Mouse (Mus musculus) embryonic facial prominence, embryonic 14.5 days (tissue): ENCODE data around the gene Igf2bp3. TPM values are rescaled to one million over a fixed set of nuclear protein-coding genes. Genes with fewer than 3 reads are reported as not detected.
"Not testable (repeated sequence)": the region's sequence is repeated elsewhere in the genome, so short reads cannot be mapped to it uniquely, and the experiment has no call there.

Source experiments
- ATAC-seq: fragments of 200-750 bp; cut with Nextera tagmentation; 2 replicates; pipeline ENCODE4 v1.8.0; 2017; ENCODE audit warnings: low read depth, moderate number of reproducible peaks, moderate TSS enrichment
- DNase-seq: peaks from one replicate; pipeline ENCODE4 v3.0.0-alpha.2; 2015; ENCODE audit warnings: low spot score
- H3K27ac ChIP-seq: fragments of 300-500 bp; sonication (generic); replicated peaks from 2 replicates; pipeline ENCODE4 v1.5.1; 2014; ENCODE audit warnings: low read depth, mild to moderate bottlenecking, low read length, moderate library complexity
- H3K27me3 ChIP-seq: fragments of 300-500 bp; sonication (generic); replicated peaks from 2 replicates; pipeline ENCODE4 v1.6.1; 2014; ENCODE audit warnings: low read length; ENCODE audit not compliant: control insufficient read depth, insufficient read depth
- H3K36me3 ChIP-seq: fragments of 300-500 bp; sonication (generic); 2 replicates; pipeline ENCODE4 v1.6.1; 2014; ENCODE audit warnings: low read length, mixed read lengths; ENCODE audit not compliant: control insufficient read depth, insufficient read depth
- H3K4me1 ChIP-seq: fragments of 300-500 bp; sonication (generic); 2 replicates; pipeline ENCODE4 v1.6.1; 2014; ENCODE audit warnings: antibody characterized with exemption, low read length; ENCODE audit not compliant: control insufficient read depth, insufficient read depth
- H3K4me2 ChIP-seq: fragments of 300-500 bp; sonication (generic); 2 replicates; pipeline ENCODE4 v1.6.1; 2014; ENCODE audit warnings: low read depth, mild to moderate bottlenecking, low read length, moderate library complexity, mixed read lengths
- H3K4me3 ChIP-seq: fragments of 300-500 bp; sonication (generic); 2 replicates; pipeline ENCODE4 v1.5.1; 2014; ENCODE audit warnings: low read depth, mild to moderate bottlenecking, low read length
- H3K9ac ChIP-seq: fragments of 300-500 bp; sonication (generic); 2 replicates; pipeline ENCODE4 v1.6.1; 2014; ENCODE audit warnings: low read depth, mild to moderate bottlenecking, low read length, moderate library complexity, mixed read lengths
- H3K9me3 ChIP-seq: fragments of 300-500 bp; sonication (generic); 2 replicates; pipeline ENCODE4 v1.6.1; 2016; ENCODE audit warnings: low read length; ENCODE audit not compliant: control insufficient read depth
- WGBS: fragments of 180-500 bp; shearing (Covaris S2); extraction: QIAGEN DNeasy Blood & Tissue Kit; methylation state at CpG from one replicate; pipeline ENCODE4 v1.1.7; 2014; 5-methylcytosine and 5-hydroxymethylcytosine counted together
- polyA plus RNA-seq: library from polyadenylated mRNA; unstranded; fragments of >200 nt; fragmentation: Nextera tagmentation; extraction: Ambion mirVana; gene quantifications from 2 replicates; pipeline ENCODE4 v1.2.1, GENCODE M21; 2014

Igf2bp3 gene
- polyA plus RNA-seq = 49.4 and 61.6 TPM in 2 replicates

- peak within 1 kb of the TSS; percentile 94 for H3K9ac ChIP-seq
- H3K27me3 ChIP-seq = no peaks in the 10 kb centered on the region
- ATAC-seq = peak; percentile 80
- H3K4me3 ChIP-seq = peak within 1 kb of the TSS; percentile 92
- H3K27ac ChIP-seq = peak within 1 kb of the TSS; percentile 100
- peak; percentile 98 for DNase-seq
- no peaks in the 10 kb centered on the region for H3K9me3 ChIP-seq
- under 1% methylated on average over 41 of the region's 68 CpGs for WGBS
- H3K4me2 ChIP-seq = peak within 1 kb of the TSS; percentile 94
- peaks cover 27% of the 10 kb centered on the region for H3K4me1 ChIP-seq
- no peaks in the 10 kb centered on the region for H3K36me3 ChIP-seq
Measured at GRCm38 (mm10) chr6:49214928-49215747, at the start of gene Igf2bp3. TSS of gene Igf2bp3 (minus strand) at chr6:49214957.

DNA sequence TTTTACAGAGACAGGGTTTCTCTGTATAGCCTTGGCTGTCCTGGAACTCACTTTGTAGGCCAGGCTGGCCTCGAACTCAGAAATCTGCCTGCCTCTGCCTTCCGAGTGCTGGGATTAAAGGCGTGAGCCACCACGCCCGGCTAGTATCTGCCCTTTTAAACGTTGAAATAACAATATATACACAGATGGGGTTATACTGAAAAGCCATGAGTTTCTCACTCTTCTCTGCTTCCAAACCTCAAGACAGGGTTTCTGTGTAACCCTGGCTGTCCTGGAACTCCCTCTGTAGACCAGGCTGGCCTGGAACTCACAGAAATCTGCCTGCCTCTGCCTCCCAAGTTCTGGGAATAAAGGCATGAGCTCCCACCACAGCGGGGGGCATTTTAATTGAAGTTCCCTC is 49.7 kb upstream of the Igf2bp3 start:
- not testable (repeated sequence) for H3K27me3 ChIP-seq, ATAC-seq, DNase-seq, H3K36me3 ChIP-seq, H3K9me3 ChIP-seq
- H3K27ac ChIP-seq = peak overlapping the region; percentile 98; the same call in 1 of the 2 replicates
- H3K9ac ChIP-seq = peak overlapping the region; percentile 91
- peak overlapping the region; percentile 71 for H3K4me3 ChIP-seq
- H3K4me2 ChIP-seq = peak overlapping the region; percentile 79
- WGBS = 89% methylated on average over 7 of the region's 7 CpGs
- H3K4me1 ChIP-seq = peaks cover 14% of the 10 kb centered on the region

DNA sequence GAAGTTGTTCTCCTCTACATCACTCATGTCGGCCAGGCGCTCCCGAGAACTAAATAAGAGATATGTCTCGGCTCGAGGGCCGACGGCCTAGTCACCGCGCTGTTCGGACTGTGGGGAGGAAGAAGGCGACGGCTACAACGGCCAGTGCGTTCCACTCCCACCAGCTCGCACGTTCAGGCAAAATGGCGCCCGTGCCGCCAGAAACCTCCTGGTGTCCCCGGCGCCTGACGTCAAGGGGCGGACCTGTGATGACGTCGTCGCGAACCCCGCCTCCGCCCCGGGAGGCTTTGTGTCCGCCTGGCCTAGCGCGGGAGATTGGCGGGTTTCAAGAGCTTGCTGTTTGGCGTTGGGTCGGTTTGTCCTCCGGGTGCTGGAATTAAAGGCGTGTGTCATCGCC is 49.1 kb upstream of the Igf2bp3 start, which contains the start of gene Tra2a:
TSS of gene Tra2a (minus strand) at position 187 of the 397 bp plus-strand sequence.
- WGBS = under 1% methylated on average over 39 of the region's 39 CpGs
- Histone ChIP-seq H3K9ac (peak within 1 kb of the TSS; percentile 91), H3K9me3 (no peaks in the 10 kb centered on the region), H3K36me3 (no peaks in the 10 kb centered on the region), H3K4me3 (peak within 1 kb of the TSS; percentile 71), H3K27me3 (no peaks in the 10 kb centered on the region), H3K4me2 (peak within 1 kb of the TSS; percentile 79), H3K4me1 (peaks cover 14% of the 10 kb centered on the region), H3K27ac (peak within 1 kb of the TSS; percentile 98)
- ATAC-seq (peak; percentile 96), DNase-seq (peak; percentile 98)

DNA sequence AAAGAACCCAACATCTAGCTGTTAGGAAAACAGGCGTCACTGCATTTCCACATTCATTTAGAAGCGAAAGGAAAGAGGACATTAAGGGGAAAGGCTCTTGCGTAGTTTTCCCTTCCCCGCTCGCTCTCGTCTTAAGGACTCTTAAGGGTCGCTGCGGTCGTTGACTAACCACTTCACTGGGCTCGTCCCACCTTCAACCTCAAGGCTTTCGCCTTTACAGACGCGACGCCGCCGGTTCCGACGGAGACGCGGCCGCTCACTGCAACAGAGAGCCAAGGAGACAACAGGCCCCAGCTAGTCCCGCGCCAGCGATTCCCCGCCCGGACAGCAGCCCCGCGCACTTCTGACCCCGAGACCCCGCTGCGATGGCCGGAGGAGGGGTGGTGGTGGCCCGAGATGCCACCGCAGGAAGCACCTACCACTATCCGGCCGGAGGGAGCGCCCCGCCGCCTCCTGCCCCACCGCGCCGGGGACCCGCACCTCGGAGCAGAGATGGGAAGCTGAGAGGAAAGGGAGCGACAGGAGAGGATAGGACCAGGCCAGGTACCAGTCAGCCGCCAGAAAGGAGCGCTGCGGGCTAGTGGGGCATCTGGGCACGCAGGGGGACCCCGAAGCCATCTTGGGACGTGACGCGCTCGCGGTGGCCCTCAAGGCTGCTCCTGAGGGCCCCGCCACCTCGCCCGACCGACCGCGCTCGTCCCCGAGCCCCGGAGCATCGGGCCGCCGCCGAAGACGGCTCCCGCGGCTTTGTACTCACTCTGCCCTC is 48.5 kb upstream of the Igf2bp3 start:
- Histone ChIP-seq H3K27ac (peak overlapping the region; percentile 98), H3K9ac (peak overlapping the region; percentile 91), H3K9me3 (no peaks in the 10 kb centered on the region), H3K4me1 (peaks cover 14% of the 10 kb centered on the region), H3K4me2 (peak overlapping the region; percentile 79), H3K4me3 (peak overlapping the region; percentile 71), H3K36me3 (no peaks in the 10 kb centered on the region), H3K27me3 (no peaks in the 10 kb centered on the region)
- WGBS = under 1% methylated on average over 48 of the region's 71 CpGs
- DNase-seq (peak; percentile 49), ATAC-seq (peak; percentile 70)

- no peaks in the 10 kb centered on the region for H3K27me3 ChIP-seq
- no peaks in the 10 kb centered on the region for H3K36me3 ChIP-seq
- ATAC-seq (no peak), DNase-seq (peak; percentile 51)
- no peaks in the 10 kb centered on the region for H3K9me3 ChIP-seq
- H3K4me1 ChIP-seq = peaks cover 14% of the 10 kb centered on the region
- peak overlapping the region; percentile 79 for H3K4me2 ChIP-seq
- H3K27ac ChIP-seq = peak overlapping the region; percentile 98; the same call in 1 of the 2 replicates
- WGBS = under 1% methylated on average over 9 of the region's 9 CpGs
- peak overlapping the region; percentile 71 for H3K4me3 ChIP-seq
- H3K9ac ChIP-seq = peak overlapping the region; percentile 91
Measured at GRCm38 (mm10) chr6:49262421-49262820, 47.7 kb upstream of the Igf2bp3 start.

GRCm38 (mm10) chr6:49259711-49260110 is 45.0 kb upstream of the Igf2bp3 start:
- 41% methylated on average over 5 of the region's 5 CpGs for WGBS
- no peak overlapping the region for H3K27ac ChIP-seq
- no peak overlapping the region for H3K9ac ChIP-seq
- peaks cover 14% of the 10 kb centered on the region for H3K4me1 ChIP-seq
- no peaks in the 10 kb centered on the region for H3K27me3 ChIP-seq
- DNase-seq (peak; percentile 2), ATAC-seq (no peak)
- H3K4me2 ChIP-seq = no peak overlapping the region
- no peaks in the 10 kb centered on the region for H3K36me3 ChIP-seq
- H3K4me3 ChIP-seq = no peak overlapping the region
- no peaks in the 10 kb centered on the region for H3K9me3 ChIP-seq

DNA sequence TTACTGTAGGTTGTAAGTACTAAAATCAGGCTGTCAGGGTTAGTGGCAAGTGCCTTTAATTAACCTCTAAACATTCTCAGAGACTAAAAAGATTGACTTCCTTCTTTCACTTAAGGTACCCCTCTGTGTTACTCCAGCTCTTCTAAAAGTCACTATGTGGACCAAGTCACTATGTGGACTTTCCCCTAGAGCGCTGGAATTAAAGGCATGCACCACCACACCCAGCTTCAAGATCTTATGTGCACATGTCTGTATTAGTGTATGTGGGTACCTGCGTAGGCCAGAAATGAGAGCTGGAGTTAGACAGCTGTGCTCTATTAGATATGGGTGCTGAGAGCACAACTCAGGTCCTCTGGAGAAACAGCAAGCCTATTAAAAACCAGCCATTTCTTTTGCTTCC is 43.1 kb upstream of the Igf2bp3 start:
- Histone ChIP-seq H3K4me1 (peaks cover 14% of the 10 kb centered on the region), H3K27me3 (no peaks in the 10 kb centered on the region), H3K9ac (no peak overlapping the region), H3K4me2 (no peak overlapping the region), H3K36me3 (no peaks in the 10 kb centered on the region), H3K4me3 (no peak overlapping the region), H3K9me3 (no peaks in the 10 kb centered on the region), H3K27ac (no peak overlapping the region)
- ATAC-seq (no peak), DNase-seq (no peak)
- 81% methylated on average over 2 of the region's 2 CpGs for whole genome bisulfite sequencing

- Histone ChIP-seq H3K27me3 (no peaks in the 10 kb centered on the region), H3K4me1 (no peaks in the 10 kb centered on the region), H3K27ac (no peak overlapping the region), H3K9me3 (no peaks in the 10 kb centered on the region), H3K9ac (no peak overlapping the region), H3K4me2 (no peak overlapping the region), H3K36me3 (peaks cover 47% of the 10 kb centered on the region), H3K4me3 (no peak overlapping the region)
- 95% methylated on average over 8 of the region's 8 CpGs for WGBS
- DNase-seq (no peak), ATAC-seq (no peak)
Measured at GRCm38 (mm10) chr6:49252207-49252606, 37.5 kb upstream of the Igf2bp3 start.
